ENCODE assay signal across 9 mouse cellular contexts in genomic region chr17:65870146-65870545, GRCm38 (mm10). TPM values are rescaled to one million over a fixed set of nuclear protein-coding genes. Genes with fewer than 3 reads are reported as not detected.
DNase-seq lines count a peak whose midpoint lies in the region; ATAC-seq lines count a peak whose summit lies in the region.
"Had no signal": no experiment of that assay in that cellular context is flagged by ENCODE, and none has a peak within 500 bp of the region (broad histone marks: within the 10 kb centered on the region; RNA-seq: fewer than 3 reads in every experiment).

No protein-coding gene starts in this region.

- H3K27ac ChIP-seq in kidney, embryonic 16.5 days (ENCODE audit: low read length), result no peak overlapping the region
- H3K27ac ChIP-seq: midbrain, embryonic 12.5 days had no signal

- H3K4me1 ChIP-seq in kidney, embryonic 16.5 days (ENCODE audit: insufficient read depth, low read length), result peaks cover 8% of the 10 kb centered on the region

- DNase-seq in kidney, adult 11 months, result peak; percentile 70
- peak; percentile 85 for DNase-seq in T-cell, adult 2 months (ENCODE audit: low spot score)
- peak; percentile 77 to 87 for DNase-seq in cerebellum, postnatal 25 days
- peak; percentile 71 to 90 for DNase-seq in heart, postnatal 10 days
- DNase-seq in liver, result peak; percentile 84
- peak; percentile 69 for DNase-seq in ovary, postnatal 36 days (ENCODE audit: low spot score)
- peak; percentile 84 to 87 for DNase-seq in thymus, postnatal 36 days

- no peaks in the 10 kb centered on the region for H3K27me3 ChIP-seq in kidney, embryonic 16.5 days (ENCODE audit: insufficient read depth, low read length)
- H3K27me3 ChIP-seq: midbrain, embryonic 12.5 days had no signal

- H3K36me3 ChIP-seq in kidney, embryonic 16.5 days (ENCODE audit: insufficient read depth, low read length), result 0 out of 2 replicates have a peak, but pooled peaks cover 4% of the 10 kb centered on the region

- H3K9me3 ChIP-seq in kidney, embryonic 16.5 days (ENCODE audit: low read length), result no peaks in the 10 kb centered on the region
- H3K9me3 ChIP-seq: midbrain, embryonic 12.5 days had no signal

- intact Hi-C loops in heart, postnatal 10 days (cut with DNase I), result loop anchor here (2.0 kb wide), 1 partner anchor 81 kb away; the partner anchor contains the start of gene Twsg1

- H3K4me3 ChIP-seq in kidney, embryonic 16.5 days (ENCODE audit: low read length), result no peak overlapping the region
- H3K4me3 ChIP-seq: midbrain, embryonic 12.5 days had no signal

- H3K4me2 ChIP-seq in kidney, embryonic 16.5 days (replicated peaks; ENCODE audit: low read depth, low read length), result no peak overlapping the region
- H3K4me2 ChIP-seq: midbrain, embryonic 12.5 days had no signal

- no peak overlapping the region for H3K9ac ChIP-seq in kidney, embryonic 16.5 days (replicated peaks; ENCODE audit: low read length)
- H3K9ac ChIP-seq: midbrain, embryonic 12.5 days had no signal

- no peak for ATAC-seq in kidney, embryonic 16.5 days (ENCODE audit: low FRiP score, low TSS enrichment)

- WGBS in kidney, embryonic 16.5 days, result 39% methylated on average over 4 of the region's 4 CpGs

RNA-seq across cellular contexts. Expression of gene Ralbp1, which starts 15.5 kb away (rescaled TPM):
- 68.7 and 71.0 TPM in 2 replicates for polyA plus RNA-seq in kidney, embryonic 16.5 days (2015; fragmentation: Nextera tagmentation; extraction: Ambion mirVana)
- total RNA-seq in heart, postnatal 10 days (2021), result 10 to 100 TPM; 30.7 to 38.1 TPM
